ENCODE assay signal across 17 mouse cellular contexts in genomic region chr17:71831960-71832359, GRCm38 (mm10).
A peak's percentile ranks its signal among the peaks of the same experiment; 100 is the strongest.
DNase-seq lines count a peak whose midpoint lies in the region; ATAC-seq and TF ChIP-seq lines count a peak whose summit lies in the region.
"Had no signal": no experiment of that assay in that cellular context is flagged by ENCODE, and none has a peak within 500 bp of the region (broad histone marks: within the 10 kb centered on the region; RNA-seq: fewer than 3 reads in every experiment).

No protein-coding gene starts in this region.

- no peak overlapping the region for H3K4me2 ChIP-seq in embryonic facial prominence, embryonic 14.5 days (ENCODE audit: low read depth, low read length)
- H3K4me2 ChIP-seq in kidney, postnatal 0 days (ENCODE audit: low read length), result no peak overlapping the region
- no peak overlapping the region for H3K4me2 ChIP-seq in midbrain, embryonic 15.5 days
- H3K4me2 ChIP-seq: embryonic facial prominence, embryonic 15.5 days; limb, embryonic 13.5 days; neural tube, embryonic 15.5 days had no signal

- TF ChIP-seq CTCF in kidney, postnatal 0 days (IDR thresholded peaks at IDR 0.05; ENCODE audit: low read depth), result peak; percentile 62

- H3K9ac ChIP-seq in embryonic facial prominence, embryonic 14.5 days (ENCODE audit: low read depth, low read length), result no peak overlapping the region
- no peak overlapping the region for H3K9ac ChIP-seq in kidney, postnatal 0 days (ENCODE audit: low read depth, low read length)
- no peak overlapping the region for H3K9ac ChIP-seq in midbrain, embryonic 15.5 days
- H3K9ac ChIP-seq: embryonic facial prominence, embryonic 15.5 days; limb, embryonic 13.5 days; neural tube, embryonic 15.5 days had no signal

- no peak overlapping the region for H3K27ac ChIP-seq in embryonic facial prominence, embryonic 14.5 days (replicated peaks; ENCODE audit: low read depth, low read length)
- H3K27ac ChIP-seq in embryonic facial prominence, embryonic 10.5 days (replicated peaks), result no peak overlapping the region
- no peak overlapping the region for H3K27ac ChIP-seq in kidney, postnatal 0 days
- no peak overlapping the region for H3K27ac ChIP-seq in midbrain, embryonic 15.5 days
- no peak overlapping the region for H3K27ac ChIP-seq in midbrain, embryonic 10.5 days (replicated peaks)
- H3K27ac ChIP-seq: embryonic facial prominence, embryonic 15.5 days; left cerebral cortex, adult 2 months; limb, embryonic 13.5 days; neural tube, embryonic 15.5 days had no signal

- H3K9me3 ChIP-seq in embryonic facial prominence, embryonic 14.5 days (ENCODE audit: control insufficient read depth, low read length), result no peaks in the 10 kb centered on the region
- H3K9me3 ChIP-seq in embryonic facial prominence, embryonic 10.5 days, result no peaks in the 10 kb centered on the region
- H3K9me3 ChIP-seq in kidney, postnatal 0 days (replicated peaks; ENCODE audit: low read length), result no peaks in the 10 kb centered on the region
- no peaks in the 10 kb centered on the region for H3K9me3 ChIP-seq in midbrain, embryonic 15.5 days
- H3K9me3 ChIP-seq in midbrain, embryonic 10.5 days (replicated peaks), result no peaks in the 10 kb centered on the region
- H3K9me3 ChIP-seq: embryonic facial prominence, embryonic 15.5 days; limb, embryonic 13.5 days; neural tube, embryonic 15.5 days had no signal

- ATAC-seq in embryonic facial prominence, embryonic 14.5 days (ENCODE audit: low read depth), result no peak
- ATAC-seq in kidney, postnatal 0 days (replicated peaks; ENCODE audit: low FRiP score, low read depth), result no peak
- ATAC-seq in midbrain, embryonic 15.5 days (replicated peaks), result peak; percentile 59; the same call in 1 of the 2 replicates

- H3K4me1 ChIP-seq in embryonic facial prominence, embryonic 14.5 days (ENCODE audit: control insufficient read depth, insufficient read depth, low read length), result no peaks in the 10 kb centered on the region
- H3K4me1 ChIP-seq in embryonic facial prominence, embryonic 10.5 days, result peaks cover 8% of the 10 kb centered on the region; the same call in 1 of the 2 replicates
- 0 out of 2 replicates have a peak, but pooled peaks cover 4% of the 10 kb centered on the region for H3K4me1 ChIP-seq in kidney, postnatal 0 days (replicated peaks; ENCODE audit: insufficient read depth, low read length)
- no peaks in the 10 kb centered on the region for H3K4me1 ChIP-seq in midbrain, embryonic 15.5 days
- H3K4me1 ChIP-seq in midbrain, embryonic 10.5 days, result no peaks in the 10 kb centered on the region
- H3K4me1 ChIP-seq: embryonic facial prominence, embryonic 15.5 days; neural tube, embryonic 15.5 days had no signal

- H3K27me3 ChIP-seq in embryonic facial prominence, embryonic 14.5 days (replicated peaks; ENCODE audit: control insufficient read depth, insufficient read depth, low read length), result no peaks in the 10 kb centered on the region
- H3K27me3 ChIP-seq in embryonic facial prominence, embryonic 10.5 days (replicated peaks; ENCODE audit: low read depth, poor library complexity, severe bottlenecking), result no peaks in the 10 kb centered on the region
- no peaks in the 10 kb centered on the region for H3K27me3 ChIP-seq in kidney, postnatal 0 days (ENCODE audit: insufficient read depth, low read length)
- H3K27me3 ChIP-seq in midbrain, embryonic 15.5 days (replicated peaks), result no peaks in the 10 kb centered on the region
- H3K27me3 ChIP-seq in midbrain, embryonic 10.5 days (ENCODE audit: low read depth, poor library complexity, severe bottlenecking), result no peaks in the 10 kb centered on the region
- H3K27me3 ChIP-seq: embryonic facial prominence, embryonic 15.5 days; limb, embryonic 13.5 days; neural tube, embryonic 15.5 days had no signal

- H3K36me3 ChIP-seq in embryonic facial prominence, embryonic 14.5 days (ENCODE audit: control insufficient read depth, insufficient read depth, low read length), result no peaks in the 10 kb centered on the region; the same call in 1 of the 2 replicates
- peaks cover 16% of the 10 kb centered on the region for H3K36me3 ChIP-seq in embryonic facial prominence, embryonic 10.5 days (replicated peaks)
- H3K36me3 ChIP-seq in kidney, postnatal 0 days (ENCODE audit: insufficient read depth, low read length), result no peaks in the 10 kb centered on the region
- H3K36me3 ChIP-seq in midbrain, embryonic 15.5 days (replicated peaks), result peaks cover 3% of the 10 kb centered on the region; the same call in 1 of the 2 replicates
- peaks cover 52% of the 10 kb centered on the region for H3K36me3 ChIP-seq in midbrain, embryonic 10.5 days
- H3K36me3 ChIP-seq: embryonic facial prominence, embryonic 15.5 days had no signal

- no peak overlapping the region for H3K4me3 ChIP-seq in embryonic facial prominence, embryonic 14.5 days (ENCODE audit: low read depth, low read length)
- H3K4me3 ChIP-seq in embryonic facial prominence, embryonic 10.5 days, result no peak overlapping the region
- no peak overlapping the region for H3K4me3 ChIP-seq in kidney, postnatal 0 days (replicated peaks; ENCODE audit: low read depth, low read length)
- no peak overlapping the region for H3K4me3 ChIP-seq in midbrain, embryonic 15.5 days
- H3K4me3 ChIP-seq in midbrain, embryonic 10.5 days, result no peak overlapping the region
- H3K4me3 ChIP-seq: embryonic facial prominence, embryonic 15.5 days; left cerebral cortex, adult 2 months; limb, embryonic 13.5 days; neural tube, embryonic 15.5 days had no signal

- DNase-seq in embryonic facial prominence, embryonic 14.5 days (ENCODE audit: low spot score), result peak; percentile 9
- DNase-seq in embryonic facial prominence, embryonic 10.5 days (ENCODE audit: low spot score), result no peak
- no peak for DNase-seq in kidney, postnatal 0 days (ENCODE audit: low spot score)
- no peak for DNase-seq in kidney, adult 18-20 months
- DNase-seq in midbrain, embryonic 10.5 days (ENCODE audit: low spot score), result no peak
- peak; percentile 18 for DNase-seq in retina, postnatal 1 day
- no peak for DNase-seq in adrenal gland, adult (ENCODE audit: inconsistent age in 2 of 2, low spot score in 1 of 2)
- DNase-seq: adrenal gland, postnatal 14 days; cerebellum, adult 9-10 months; gastrocnemius, postnatal 25 days; heart, postnatal 10 days; thymus, postnatal 36 days had no signal

- 88% methylated on average over 3 of the region's 3 CpGs for WGBS in embryonic facial prominence, embryonic 14.5 days
- 88% methylated on average over 3 of the region's 3 CpGs for WGBS in embryonic facial prominence, embryonic 10.5 days
- WGBS in kidney, postnatal 0 days, result 83% methylated on average over 3 of the region's 3 CpGs
- 89% methylated on average over 3 of the region's 3 CpGs for WGBS in midbrain, embryonic 15.5 days
- 88% methylated on average over 3 of the region's 3 CpGs for WGBS in midbrain, embryonic 10.5 days

Comparison
In these comparisons a context has a peak if more than half of its experiments do, and no peak if none do; other contexts are left out.
1. DNase-seq: peak in embryonic facial prominence, embryonic 14.5 days (single experiment) and retina, postnatal 1 day (single experiment); none in embryonic facial prominence, embryonic 10.5 days (single experiment), kidney, postnatal 0 days (single experiment), kidney, adult 18-20 months (single experiment), midbrain, embryonic 10.5 days (single experiment) and adrenal gland, adult (0 of 2).